Mouse (Mus musculus) cerebellum, postnatal 36 days (tissue): Measurements from ENCODE around the gene Lrtm1.
A peak's percentile ranks its signal among the peaks of the same experiment; 100 is the strongest.

Source experiments
- DNase-seq, 2 experiments: peaks; one replicate each; pipeline ENCODE4 v3.0.0; 2021 to 2022; ENCODE audit warnings: mixed read lengths in 2 of 2

Lrtm1 gene

DNA sequence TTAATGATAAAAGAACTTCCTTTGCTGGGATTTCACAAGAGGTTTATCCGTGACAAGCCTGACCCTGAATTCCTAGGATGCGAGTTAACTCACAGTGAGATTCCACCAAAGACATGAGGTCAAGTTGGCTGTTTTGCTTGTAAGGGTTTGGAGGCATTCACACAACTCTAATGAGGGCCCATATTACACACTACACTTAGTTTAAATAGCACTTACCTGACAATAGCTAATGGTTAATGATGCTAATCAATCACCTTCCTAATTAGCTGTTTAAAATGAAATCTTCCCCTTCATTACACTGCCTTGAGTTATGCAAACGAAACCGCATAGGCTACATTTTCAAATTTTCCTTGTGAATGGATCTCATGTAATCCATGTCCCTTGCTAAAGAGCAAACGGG lies 20.2 kb downstream of the Lrtm1 start:
- DNase-seq, result no peak

DNA sequence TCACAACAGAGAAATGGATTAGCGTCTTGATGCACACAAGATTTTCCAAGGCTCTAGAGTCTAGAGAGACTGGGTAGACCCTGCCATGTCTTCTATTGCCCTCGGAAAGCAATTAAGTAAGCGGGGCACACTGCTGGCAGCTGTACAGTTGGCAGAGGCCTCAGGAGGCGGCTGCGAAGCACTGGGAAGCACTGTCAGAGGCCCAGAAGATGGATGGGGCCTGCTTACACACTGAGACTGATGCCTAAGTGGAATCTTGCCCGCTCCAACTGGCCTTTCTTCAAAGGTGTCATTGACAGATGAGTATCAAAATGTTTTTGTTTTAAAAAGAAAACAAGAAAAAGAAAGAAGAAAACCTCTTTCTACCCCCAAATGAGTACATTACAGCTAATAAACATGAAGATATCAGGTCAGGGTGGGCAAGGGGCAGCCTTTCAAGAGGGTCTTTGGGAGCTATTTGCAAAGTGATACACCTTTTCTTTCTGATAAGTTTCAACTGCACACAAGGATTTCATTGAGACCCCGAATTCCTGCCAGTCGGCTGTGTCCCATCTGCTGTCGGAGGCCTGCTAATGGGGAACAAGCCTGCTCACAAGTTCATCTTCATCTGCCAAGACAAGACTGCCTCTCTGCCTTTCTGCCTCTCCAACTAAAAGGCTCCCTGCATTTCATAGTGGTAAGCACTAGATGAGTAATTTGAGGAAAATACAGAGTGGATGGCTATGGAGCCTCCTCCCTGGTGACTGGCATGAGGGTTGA lies 22.8 kb downstream of the Lrtm1 start:
- DNase-seq, result no peak

DNA sequence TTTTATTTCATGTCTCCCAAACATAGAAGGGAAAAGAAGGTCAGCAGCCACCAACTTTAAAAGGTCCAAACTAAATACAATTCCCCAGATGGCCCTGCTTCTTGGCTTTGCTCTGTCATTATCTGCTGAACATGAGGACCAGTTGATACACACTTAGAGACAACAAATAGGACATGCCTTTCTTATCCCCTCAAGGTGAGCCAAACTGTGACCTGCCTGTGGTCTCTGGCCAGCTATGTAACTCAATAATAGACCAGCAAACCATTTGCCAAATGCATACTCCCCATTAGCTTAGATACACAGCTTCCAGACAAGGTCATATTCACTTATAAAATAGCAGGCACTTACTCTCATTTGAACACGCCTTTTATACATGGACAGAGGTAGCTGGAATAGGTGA lies 23.5 kb downstream of the Lrtm1 start:
- no peak for DNase-seq

DNA sequence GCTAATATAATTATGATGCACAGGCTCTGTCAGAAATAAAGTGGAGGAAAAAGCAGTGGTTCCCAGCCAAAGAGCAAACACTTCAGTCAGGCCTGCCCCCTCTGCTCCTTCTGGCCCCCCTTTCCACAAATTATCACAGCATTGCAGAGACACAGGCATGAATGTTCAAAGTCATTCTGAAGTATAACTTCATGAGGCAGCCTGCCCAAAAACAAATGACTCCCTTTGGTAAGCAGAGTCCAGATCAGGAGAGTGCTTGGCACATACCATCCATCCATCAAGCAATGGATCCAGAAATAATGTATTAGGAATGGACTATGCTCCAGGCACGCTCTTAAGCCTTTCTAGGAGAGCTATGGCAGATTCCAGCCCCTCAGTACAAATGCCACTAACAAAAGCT lies 24.3 kb downstream of the Lrtm1 start:
- DNase-seq, result no peak

DNA sequence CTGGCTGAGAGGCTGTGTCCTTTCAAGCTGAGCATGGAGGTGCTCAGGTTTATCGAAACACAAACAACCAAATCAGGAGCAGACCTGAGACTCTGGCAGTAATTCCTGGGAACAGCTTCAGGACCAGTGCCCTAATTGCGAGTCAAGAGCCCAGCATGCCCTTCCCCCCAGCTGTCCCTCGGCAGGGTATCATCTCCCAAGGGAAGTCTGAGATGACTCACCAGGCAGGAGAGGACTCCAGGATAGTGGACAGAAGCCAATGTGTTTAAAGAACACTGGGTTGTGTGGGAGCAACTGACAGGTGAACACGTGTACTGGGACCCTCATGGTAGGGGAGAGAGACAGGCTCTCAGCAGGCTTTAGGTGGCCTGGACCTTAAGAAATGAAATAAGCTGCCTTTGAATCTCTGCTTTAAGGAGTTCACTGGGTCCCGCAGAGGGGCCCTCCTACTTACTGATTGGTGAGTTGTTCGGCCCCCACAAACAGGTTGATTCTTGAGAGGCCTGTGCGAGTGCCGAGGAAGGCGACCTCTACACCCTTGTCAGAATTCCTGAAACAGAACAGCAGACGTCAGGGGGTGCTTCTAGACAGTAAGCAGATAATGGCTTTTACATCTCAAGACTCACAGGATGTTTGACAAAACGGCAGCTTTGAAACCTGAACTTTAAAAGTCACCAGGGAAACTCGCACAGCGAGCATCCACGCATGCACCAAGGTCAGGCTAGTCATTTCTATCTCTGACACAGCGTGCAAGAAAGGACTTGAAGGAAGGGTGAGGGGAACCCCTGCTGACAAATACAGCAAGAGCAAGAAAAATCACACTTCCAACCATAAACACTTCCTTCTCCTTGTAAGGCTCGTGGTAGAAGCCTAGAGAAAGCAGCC lies 34.2 kb downstream of the Lrtm1 start:
- DNase-seq, result no peak

DNA sequence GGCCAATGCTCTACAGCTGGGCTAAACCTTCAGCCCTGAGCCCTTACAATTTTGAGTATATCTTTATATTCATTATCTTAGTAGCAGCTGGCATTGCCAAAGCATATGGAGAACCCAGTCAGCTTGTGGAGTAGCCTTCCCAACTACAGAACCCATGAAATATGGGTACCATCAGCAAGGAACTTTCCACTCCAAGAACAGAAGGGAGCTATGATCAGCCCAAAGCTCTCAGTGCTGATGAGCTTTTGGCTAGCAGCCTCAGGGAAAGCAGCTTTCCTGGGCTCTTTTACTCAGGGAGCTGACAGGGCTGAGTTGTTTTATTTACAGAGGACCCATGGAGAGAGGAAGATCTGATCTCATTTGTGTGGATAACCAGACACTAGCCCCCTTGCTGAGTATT lies 42.7 kb downstream of the Lrtm1 start:
- DNase-seq, result no peak

DNA sequence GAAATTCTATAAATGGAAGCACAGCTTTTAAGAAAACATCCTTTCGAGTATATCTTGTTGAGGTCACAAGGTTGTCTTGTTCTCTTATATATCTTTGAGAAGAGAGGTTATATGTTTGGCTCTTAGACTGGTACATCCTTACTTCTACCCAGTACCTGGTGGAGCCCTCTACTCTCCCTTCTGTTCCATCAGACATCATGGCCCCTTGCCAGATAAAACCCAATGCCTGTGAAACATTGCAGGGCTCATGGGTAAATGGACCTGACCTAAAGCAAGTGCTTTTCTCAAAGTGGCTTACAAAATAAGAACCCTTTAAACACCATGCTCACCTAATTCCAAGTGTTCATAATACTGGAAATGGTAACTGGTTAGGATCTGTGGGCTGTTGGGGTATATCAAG lies 43.5 kb downstream of the Lrtm1 start:
- DNase-seq, result no peak

DNA sequence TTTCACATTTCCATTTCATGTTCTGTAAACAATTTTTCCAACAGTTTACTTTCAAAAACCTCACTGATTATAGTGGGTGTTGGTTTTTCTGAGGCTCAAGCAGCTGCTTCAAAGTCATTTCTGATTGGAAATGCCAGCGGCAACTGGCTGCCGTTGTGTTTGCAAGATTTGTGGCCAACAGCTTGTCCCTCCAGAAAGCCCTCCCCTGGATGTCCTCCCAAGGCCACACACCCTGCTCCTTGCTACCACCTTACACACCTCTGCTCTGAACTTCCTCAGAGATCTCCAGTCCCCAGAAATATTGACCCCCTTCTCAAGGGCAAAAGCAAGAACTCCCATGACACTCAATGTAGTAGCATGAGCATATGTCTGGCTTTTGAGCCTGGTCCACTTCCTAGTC lies 44.7 kb downstream of the Lrtm1 start:
- no peak for DNase-seq

DNA sequence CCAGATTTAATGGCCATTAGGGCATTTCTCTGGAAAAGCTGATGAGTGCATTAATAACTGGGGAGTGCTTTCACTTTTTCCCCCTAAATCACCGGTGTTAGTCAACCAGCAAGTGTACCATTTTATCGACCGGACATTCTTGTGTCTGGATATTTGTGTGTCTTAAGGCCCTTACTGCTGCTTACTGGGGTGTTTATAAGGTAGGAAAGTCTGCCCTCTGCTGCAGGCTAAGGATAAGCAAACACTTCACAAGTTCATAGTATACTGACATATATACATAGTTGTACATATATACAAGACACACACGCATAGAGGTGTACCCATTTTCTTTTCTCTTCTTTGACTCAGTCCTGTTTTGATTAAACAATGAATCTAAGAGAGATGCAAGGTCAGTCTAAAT lies 55.7 kb downstream of the Lrtm1 start:
- DNase-seq, result peak in 1 of 2 experiments; percentile 33

DNA sequence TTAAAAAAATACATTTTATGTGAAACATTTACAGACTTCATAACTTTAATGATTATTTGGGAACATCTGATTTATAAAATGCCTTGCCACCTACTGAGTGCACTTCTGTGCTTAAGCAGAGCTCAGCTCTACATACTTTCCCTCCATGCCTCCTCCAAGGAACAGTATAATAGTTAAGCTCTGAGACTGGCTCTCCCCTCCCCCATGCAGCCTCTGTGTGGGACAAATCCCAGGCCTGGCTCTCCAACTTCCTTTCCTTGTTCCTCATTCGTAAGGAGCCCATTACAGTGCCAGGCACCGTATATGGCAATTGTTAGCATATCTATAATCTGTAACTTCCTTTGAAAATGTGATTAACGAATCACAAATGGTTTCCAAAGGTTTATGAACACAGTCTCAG lies 59.4 kb downstream of the Lrtm1 start:
- no peak for DNase-seq

DNA sequence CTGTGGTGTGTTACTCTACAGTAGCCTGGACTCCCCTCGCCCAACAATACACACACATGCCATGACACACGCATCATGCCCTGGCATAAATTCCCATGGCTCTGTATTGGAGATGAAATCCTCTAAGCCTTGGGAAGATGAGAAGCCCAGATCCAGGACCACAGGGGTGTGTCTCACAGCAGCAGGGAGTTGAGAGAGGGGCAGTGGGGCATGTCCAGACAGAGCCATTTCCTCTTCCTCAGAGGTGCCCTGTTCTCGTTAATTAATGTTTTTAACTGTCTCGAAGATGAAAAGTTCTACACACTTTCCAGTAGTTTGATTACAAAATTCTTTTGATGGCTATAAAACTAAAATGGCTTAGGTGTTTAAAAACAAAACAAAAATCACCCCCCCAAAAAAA lies 62.2 kb downstream of the Lrtm1 start:
- DNase-seq, result no peak

DNA sequence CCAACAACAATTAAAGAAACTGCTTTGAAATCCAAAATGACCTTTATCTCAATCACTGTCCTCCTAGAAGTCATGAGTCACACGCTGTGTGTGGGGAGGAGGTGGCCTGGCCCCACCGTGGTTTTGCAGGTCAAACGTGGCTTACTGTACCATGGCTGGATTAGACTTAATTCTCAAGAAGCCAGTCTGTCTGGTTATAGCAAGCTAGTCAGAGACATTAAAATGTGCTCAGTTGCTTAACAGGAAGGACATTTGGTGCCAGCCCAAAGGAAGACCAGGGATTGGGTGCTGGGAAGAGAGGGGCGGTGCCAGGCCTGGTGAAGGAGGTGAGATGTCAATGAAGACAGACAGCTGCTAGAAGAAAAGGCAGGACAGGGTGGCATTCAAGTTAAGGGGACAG lies 62.6 kb downstream of the Lrtm1 start:
- DNase-seq, result no peak

DNA sequence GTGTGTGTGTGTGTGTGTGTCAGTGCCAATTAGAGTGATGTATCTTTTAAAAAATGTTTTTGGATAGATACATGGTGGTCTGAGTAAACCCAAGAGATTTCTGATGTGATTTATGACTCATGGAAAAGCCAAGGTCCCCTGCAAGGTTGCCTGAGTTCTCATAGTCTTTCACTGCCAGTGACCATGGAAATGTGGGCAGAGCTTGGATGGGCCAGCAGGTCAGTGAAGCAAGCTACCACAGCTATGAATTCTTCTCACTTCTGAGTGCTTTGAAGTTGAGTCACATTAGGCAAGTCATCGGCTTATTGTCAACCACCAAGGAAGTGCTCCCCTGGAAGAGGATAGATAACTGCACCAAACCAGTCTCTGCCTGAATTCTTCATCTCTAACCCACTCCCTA lies 64.2 kb downstream of the Lrtm1 start:
- no peak for DNase-seq
